Mouse (Mus musculus): ENCODE results near the gene Nfrkb. TPM values are rescaled to one million over a fixed set of nuclear protein-coding genes. Genes with fewer than 3 reads are reported as not detected.

Nfrkb gene
- polyA plus RNA-seq, 1 experiment: 27.7 TPM

GRCm38 (mm10) chr9:31430011-31430410 lies 44.0 kb downstream of the Nfrkb start:
- Histone ChIP-seq H3K4me3 (replicated peaks; ENCODE audit: insufficient read depth, low read depth, low read length) (no peak overlapping the region), H3K4me1 (ENCODE audit: control insufficient read depth, insufficient read depth, low read length) (no peaks in the 10 kb centered on the region), H3K27me3 (ENCODE audit: control insufficient read depth, insufficient read depth, low read length) (no peaks in the 10 kb centered on the region), H3K27ac (ENCODE audit: insufficient read depth, low read length) (no peak overlapping the region)
- no peak for DNase-seq
- 83% methylated on average over 9 of the region's 9 CpGs for WGBS
- TF ChIP-seq CTCF (IDR thresholded peaks at IDR 0.05; ENCODE audit: borderline replicate concordance, insufficient read depth, low read depth, low read length) (no peak), POLR2A (IDR thresholded peaks at IDR 0.05; ENCODE audit: borderline replicate concordance, insufficient read depth, low read length) (no peak)

GRCm38 (mm10) chr9:31431751-31432150 lies 45.8 kb downstream of the Nfrkb start:
- TF ChIP-seq CTCF (IDR thresholded peaks at IDR 0.05; ENCODE audit: borderline replicate concordance, insufficient read depth, low read depth, low read length) (no peak), POLR2A (IDR thresholded peaks at IDR 0.05; ENCODE audit: borderline replicate concordance, insufficient read depth, low read length) (no peak)
- no peak overlapping the region for H3K4me3 ChIP-seq (replicated peaks; ENCODE audit: insufficient read depth, low read depth, low read length)
- no peaks in the 10 kb centered on the region for H3K27me3 ChIP-seq (ENCODE audit: control insufficient read depth, insufficient read depth, low read length)
- 94% methylated on average over 5 of the region's 5 CpGs for WGBS
- no peak overlapping the region for H3K27ac ChIP-seq (ENCODE audit: insufficient read depth, low read length)
- DNase-seq: no peak
- no peaks in the 10 kb centered on the region for H3K4me1 ChIP-seq (ENCODE audit: control insufficient read depth, insufficient read depth, low read length)

- Histone ChIP-seq H3K27me3 (ENCODE audit: control insufficient read depth, insufficient read depth, low read length) (no peaks in the 10 kb centered on the region), H3K27ac (ENCODE audit: insufficient read depth, low read length) (no peak overlapping the region), H3K4me3 (replicated peaks; ENCODE audit: insufficient read depth, low read depth, low read length) (no peak overlapping the region), H3K4me1 (ENCODE audit: control insufficient read depth, insufficient read depth, low read length) (no peaks in the 10 kb centered on the region)
- no peak for DNase-seq
- WGBS: 52% methylated on average over 7 of the region's 7 CpGs
- no peak for TF ChIP-seq CTCF (IDR thresholded peaks at IDR 0.05; ENCODE audit: borderline replicate concordance, insufficient read depth, low read depth, low read length)
- TF ChIP-seq POLR2A (IDR thresholded peaks at IDR 0.05; ENCODE audit: borderline replicate concordance, insufficient read depth, low read length): no peak
Observed at GRCm38 (mm10) chr9:31432336-31432975, 46.5 kb downstream of the Nfrkb start.

GRCm38 (mm10) chr9:31433431-31433830 lies 47.4 kb downstream of the Nfrkb start:
- DNase-seq: no peak
- H3K4me3 ChIP-seq (replicated peaks; ENCODE audit: insufficient read depth, low read depth, low read length): no peak overlapping the region
- TF ChIP-seq CTCF (IDR thresholded peaks at IDR 0.05; ENCODE audit: borderline replicate concordance, insufficient read depth, low read depth, low read length) (no peak), POLR2A (IDR thresholded peaks at IDR 0.05; ENCODE audit: borderline replicate concordance, insufficient read depth, low read length) (no peak)
- H3K27me3 ChIP-seq (ENCODE audit: control insufficient read depth, insufficient read depth, low read length): no peaks in the 10 kb centered on the region
- 84% methylated on average over 3 of the region's 3 CpGs for WGBS
- no peaks in the 10 kb centered on the region for H3K4me1 ChIP-seq (ENCODE audit: control insufficient read depth, insufficient read depth, low read length)
- no peak overlapping the region for H3K27ac ChIP-seq (ENCODE audit: insufficient read depth, low read length)

GRCm38 (mm10) chr9:31435415-31435814 lies 49.4 kb downstream of the Nfrkb start:
- no peaks in the 10 kb centered on the region for H3K27me3 ChIP-seq (ENCODE audit: control insufficient read depth, insufficient read depth, low read length)
- H3K27ac ChIP-seq (ENCODE audit: insufficient read depth, low read length): no peak overlapping the region
- no peaks in the 10 kb centered on the region for H3K4me1 ChIP-seq (ENCODE audit: control insufficient read depth, insufficient read depth, low read length)
- TF ChIP-seq POLR2A (IDR thresholded peaks at IDR 0.05; ENCODE audit: borderline replicate concordance, insufficient read depth, low read length): no peak
- TF ChIP-seq CTCF (IDR thresholded peaks at IDR 0.05; ENCODE audit: borderline replicate concordance, insufficient read depth, low read depth, low read length): no peak
- 89% methylated on average over 8 of the region's 8 CpGs for WGBS
- no peak for DNase-seq
- H3K4me3 ChIP-seq (replicated peaks; ENCODE audit: insufficient read depth, low read depth, low read length): no peak overlapping the region

- no peaks in the 10 kb centered on the region for H3K27me3 ChIP-seq (ENCODE audit: control insufficient read depth, insufficient read depth, low read length)
- no peak for DNase-seq
- no peaks in the 10 kb centered on the region for H3K4me1 ChIP-seq (ENCODE audit: control insufficient read depth, insufficient read depth, low read length)
- no peak overlapping the region for H3K4me3 ChIP-seq (replicated peaks; ENCODE audit: insufficient read depth, low read depth, low read length)
- no peak overlapping the region for H3K27ac ChIP-seq (ENCODE audit: insufficient read depth, low read length)
- TF ChIP-seq POLR2A (IDR thresholded peaks at IDR 0.05; ENCODE audit: borderline replicate concordance, insufficient read depth, low read length): no peak
- no peak for TF ChIP-seq CTCF (IDR thresholded peaks at IDR 0.05; ENCODE audit: borderline replicate concordance, insufficient read depth, low read depth, low read length)
- 86% methylated on average over 7 of the region's 7 CpGs for WGBS
Observed at GRCm38 (mm10) chr9:31437861-31438260, 51.9 kb downstream of the Nfrkb start.

GRCm38 (mm10) chr9:31438834-31439233 lies 52.8 kb downstream of the Nfrkb start:
- no peak for DNase-seq
- no peak overlapping the region for H3K4me3 ChIP-seq (replicated peaks; ENCODE audit: insufficient read depth, low read depth, low read length)
- no peak overlapping the region for H3K27ac ChIP-seq (ENCODE audit: insufficient read depth, low read length)
- H3K4me1 ChIP-seq (ENCODE audit: control insufficient read depth, insufficient read depth, low read length): no peaks in the 10 kb centered on the region
- TF ChIP-seq POLR2A (IDR thresholded peaks at IDR 0.05; ENCODE audit: borderline replicate concordance, insufficient read depth, low read length) (no peak), CTCF (IDR thresholded peaks at IDR 0.05; ENCODE audit: borderline replicate concordance, insufficient read depth, low read depth, low read length) (no peak)
- WGBS: 60% methylated on average over 5 of the region's 5 CpGs
- no peaks in the 10 kb centered on the region for H3K27me3 ChIP-seq (ENCODE audit: control insufficient read depth, insufficient read depth, low read length)

GRCm38 (mm10) chr9:31439341-31439740 lies 53.3 kb downstream of the Nfrkb start:
- Histone ChIP-seq H3K4me1 (ENCODE audit: control insufficient read depth, insufficient read depth, low read length) (no peaks in the 10 kb centered on the region), H3K27me3 (ENCODE audit: control insufficient read depth, insufficient read depth, low read length) (no peaks in the 10 kb centered on the region), H3K27ac (ENCODE audit: insufficient read depth, low read length) (no peak overlapping the region), H3K4me3 (replicated peaks; ENCODE audit: insufficient read depth, low read depth, low read length) (no peak overlapping the region)
- 71% methylated on average over 6 of the region's 6 CpGs for WGBS
- no peak for TF ChIP-seq POLR2A (IDR thresholded peaks at IDR 0.05; ENCODE audit: borderline replicate concordance, insufficient read depth, low read length)
- no peak for TF ChIP-seq CTCF (IDR thresholded peaks at IDR 0.05; ENCODE audit: borderline replicate concordance, insufficient read depth, low read depth, low read length)
- no peak for DNase-seq

Measured in cerebellum, adult 2 months (tissue).